Mouse (Mus musculus): ENCODE data around the gene Atg16l2.

GRCm38 (mm10) chr7:101330841-101331173 lies 28.8 kb upstream of the Atg16l2 start:
- no peak for TF ChIP-seq CTCF (IDR thresholded peaks at IDR 0.05; ENCODE audit: low read depth, low read length)
- TF ChIP-seq POLR2A (IDR thresholded peaks at IDR 0.05; ENCODE audit: borderline replicate concordance, low read depth, low read length) = no peak

Data from bone marrow macrophage, adult 2 months (primary cell).